In genomic region chr10:94575958-94576357, GRCm38 (mm10) we compare ENCODE assay signal across 9 mouse cellular contexts.
DNase-seq lines count a peak whose midpoint lies in the region; ATAC-seq and TF ChIP-seq lines count a peak whose summit lies in the region.
"Had no signal": no experiment of that assay in that cellular context is flagged by ENCODE, and none has a peak within 500 bp of the region (broad histone marks: within the 10 kb centered on the region; RNA-seq: fewer than 3 reads in every experiment).

No protein-coding gene starts in this region.

- ATAC-seq in heart, embryonic 14.5 days (ENCODE audit: insufficient number of reproducible peaks, insufficient read depth, low FRiP score, low read depth), result no peak
- ATAC-seq in lung, postnatal 0 days, result peak; percentile 83

- peak overlapping the region; percentile 24 for H3K4me2 ChIP-seq in heart, embryonic 14.5 days (ENCODE audit: low read length)
- peak overlapping the region; percentile 17; the same call in 1 of the 2 replicates for H3K4me2 ChIP-seq in lung, postnatal 0 days (replicated peaks; ENCODE audit: low read depth, low read length)
- H3K4me2 ChIP-seq: hindbrain, embryonic 12.5 days had no signal

- H3K9ac ChIP-seq in heart, embryonic 14.5 days (ENCODE audit: low read length), result 0 out of 2 replicates have a peak overlapping the region, but pooled peaks have one; percentile 3
- no peak overlapping the region for H3K9ac ChIP-seq in lung, postnatal 0 days (replicated peaks; ENCODE audit: low read depth)
- H3K9ac ChIP-seq: hindbrain, embryonic 12.5 days had no signal

- WGBS in heart, embryonic 14.5 days, result 12% methylated on average over 8 of the region's 8 CpGs
- WGBS in lung, postnatal 0 days, result 27% methylated on average over 8 of the region's 8 CpGs

- TF ChIP-seq EP300 in lung, postnatal 0 days (IDR thresholded peaks at IDR 0.05), result peak; percentile 96

- intact Hi-C loops in left cerebral cortex, adult 2 months (cut with DNase I), result no loop called here

- DNase-seq in adrenal gland, adult 2 months, result peak; percentile 57
- no peak for DNase-seq in adrenal gland, adult 18-20 months (ENCODE audit: low spot score in 2 of 2)
- peak; percentile 94 for DNase-seq in adipocyte (ENCODE audit: low spot score)
- peak; percentile 86 for DNase-seq in lung, postnatal 0 days (ENCODE audit: low spot score)
- no peak for DNase-seq in spleen, adult 12 weeks (ENCODE audit: low spot score)
- DNase-seq in frontal cortex, postnatal 10 days (ENCODE audit: low spot score in 2 of 2), result no peak
- no peak for DNase-seq in left cerebral cortex, adult 2 months (ENCODE audit: extremely low spot score in 1 of 2, low spot score in 2 of 2)

- H3K4me1 ChIP-seq in heart, embryonic 14.5 days (ENCODE audit: control insufficient read depth in 2 of 2, insufficient read depth in 2 of 2, low read length in 2 of 2), result peaks cover 21 to 35% of the 10 kb centered on the region in 2 experiments
- H3K4me1 ChIP-seq in lung, postnatal 0 days (ENCODE audit: insufficient read depth, low read depth, low read length), result peaks cover 32% of the 10 kb centered on the region; the same call in 1 of the 2 replicates

- peak; percentile 46 for TF ChIP-seq CTCF in lung, postnatal 0 days (IDR thresholded peaks at IDR 0.05)
- no peak for TF ChIP-seq CTCF in left cerebral cortex, adult 2 months (IDR thresholded peaks at IDR 0.05)

- H3K9me3 ChIP-seq in heart, embryonic 14.5 days (ENCODE audit: control insufficient read depth, low read length), result no peaks in the 10 kb centered on the region
- no peaks in the 10 kb centered on the region for H3K9me3 ChIP-seq in lung, postnatal 0 days (ENCODE audit: low read length)
- H3K9me3 ChIP-seq: hindbrain, embryonic 12.5 days had no signal

- no peaks in the 10 kb centered on the region for H3K27me3 ChIP-seq in heart, embryonic 14.5 days (ENCODE audit: control insufficient read depth, insufficient read depth, low read length)
- H3K27me3 ChIP-seq in lung, postnatal 0 days (replicated peaks; ENCODE audit: insufficient read depth, low read length), result no peaks in the 10 kb centered on the region
- H3K27me3 ChIP-seq: hindbrain, embryonic 12.5 days had no signal

- 0 out of 2 replicates have a peak, but pooled peaks cover 4% of the 10 kb centered on the region for H3K36me3 ChIP-seq in heart, embryonic 14.5 days (ENCODE audit: control insufficient read depth, insufficient read depth, low read length)
- H3K36me3 ChIP-seq in lung, postnatal 0 days (ENCODE audit: insufficient read depth, low read length), result no peaks in the 10 kb centered on the region; the same call in 1 of the 2 replicates
- H3K36me3 ChIP-seq: hindbrain, embryonic 12.5 days had no signal

- H3K4me3 ChIP-seq in heart, embryonic 14.5 days (ENCODE audit: control insufficient read depth in 1 of 2, insufficient read depth in 1 of 2, low read depth in 1 of 2, low read length in 2 of 2), result no peak overlapping the region
- no peak overlapping the region for H3K4me3 ChIP-seq in lung, postnatal 0 days (ENCODE audit: low read depth, low read length)
- no peak overlapping the region for H3K4me3 ChIP-seq in left cerebral cortex, adult 2 months
- H3K4me3 ChIP-seq: hindbrain, embryonic 12.5 days had no signal

- H3K27ac ChIP-seq in heart, embryonic 14.5 days (replicated peaks in 1 of 2; ENCODE audit: control insufficient read depth in 1 of 2, insufficient read depth in 1 of 2, low read depth in 2 of 2, low read length in 2 of 2), result peak overlapping the region; percentile 32 to 45; a peak in 1 of 4 replicates
- H3K27ac ChIP-seq in lung, postnatal 0 days (ENCODE audit: low read length), result peak overlapping the region; percentile 62; the same call in 1 of the 2 replicates
- H3K27ac ChIP-seq in left cerebral cortex, adult 2 months, result no peak overlapping the region
- H3K27ac ChIP-seq: hindbrain, embryonic 12.5 days had no signal

Comparison
In these comparisons a context has a peak if more than half of its experiments do, and no peak if none do; other contexts are left out.
1. DNase-seq: peak in adrenal gland, adult 2 months (single experiment), adipocyte (single experiment) and lung, postnatal 0 days (single experiment); none in adrenal gland, adult 18-20 months (0 of 2), spleen, adult 12 weeks (single experiment), frontal cortex, postnatal 10 days (0 of 2) and left cerebral cortex, adult 2 months (0 of 2).